14 mouse cellular contexts compared by ENCODE assay signal in the genomic region with DNA sequence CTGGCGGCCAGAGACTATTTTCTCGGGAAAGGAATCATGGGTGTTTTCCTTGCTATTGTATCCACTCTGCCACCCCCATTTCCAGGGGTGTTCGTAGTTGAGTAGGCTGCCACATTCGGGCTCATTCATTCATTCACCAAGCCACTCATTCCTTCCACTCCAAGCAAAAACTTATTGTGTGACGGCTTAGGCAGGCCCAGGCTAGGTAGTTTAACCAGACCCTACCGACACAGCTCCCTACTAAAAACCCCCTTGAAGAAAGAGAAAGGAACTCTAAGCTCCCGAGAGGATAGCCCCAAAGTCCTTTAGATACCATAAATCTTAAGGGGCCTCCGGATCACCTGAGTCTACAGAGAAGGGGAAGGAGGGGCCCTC. TPM values are rescaled to one million over a fixed set of nuclear protein-coding genes. Genes with fewer than 3 reads are reported as not detected.
DNase-seq lines count a peak whose midpoint lies in the region; ATAC-seq and TF ChIP-seq lines count a peak whose summit lies in the region.
"Had no signal": no experiment of that assay in that cellular context is flagged by ENCODE, and none has a peak within 500 bp of the region (broad histone marks: within the 10 kb centered on the region; RNA-seq: fewer than 3 reads in every experiment).

No protein-coding gene starts in this region.

- no peak overlapping the region for H3K9ac ChIP-seq in heart, embryonic 11.5 days (ENCODE audit: low read depth, low read length)
- H3K9ac ChIP-seq in midbrain, embryonic 11.5 days (ENCODE audit: low read length) = peak overlapping the region; percentile 37
- no peak overlapping the region for H3K9ac ChIP-seq in midbrain, postnatal 0 days (replicated peaks; ENCODE audit: low read length, poor library complexity, severe bottlenecking)
- H3K9ac ChIP-seq in intestine, embryonic 16.5 days (ENCODE audit: low read depth, low read length) = peak overlapping the region; percentile 67; the same call in 1 of the 2 replicates
- H3K9ac ChIP-seq in neural tube, embryonic 13.5 days = peak overlapping the region; percentile 68; the same call in 1 of the 2 replicates
- H3K9ac ChIP-seq: liver, embryonic 12.5 days had no signal

- no peak overlapping the region for H3K4me3 ChIP-seq in heart, embryonic 11.5 days (ENCODE audit: low read depth, low read length)
- no peak overlapping the region for H3K4me3 ChIP-seq in midbrain, embryonic 11.5 days (ENCODE audit: low read depth, low read length)
- no peak overlapping the region for H3K4me3 ChIP-seq in midbrain, postnatal 0 days (ENCODE audit: low read depth, low read length)
- no peak overlapping the region for H3K4me3 ChIP-seq in intestine, embryonic 16.5 days (ENCODE audit: low read length)
- H3K4me3 ChIP-seq in neural tube, embryonic 13.5 days = peak overlapping the region; percentile 37; the same call in 1 of the 2 replicates
- no peak overlapping the region for H3K4me3 ChIP-seq in cerebellum, adult 2 months (replicated peaks; ENCODE audit: insufficient read depth, low read depth, low read length)

- H3K4me1 ChIP-seq in heart, embryonic 11.5 days (ENCODE audit: control insufficient read depth, insufficient read depth, low read length) = peaks cover 12% of the 10 kb centered on the region
- H3K4me1 ChIP-seq in midbrain, embryonic 11.5 days (ENCODE audit: control insufficient read depth, insufficient read depth, low read length) = peaks cover 34% of the 10 kb centered on the region
- H3K4me1 ChIP-seq in midbrain, postnatal 0 days (ENCODE audit: insufficient read depth, low read length) = no peaks in the 10 kb centered on the region; the same call in 1 of the 2 replicates
- H3K4me1 ChIP-seq in intestine, embryonic 16.5 days (ENCODE audit: control insufficient read depth, insufficient read depth, low read length) = peaks cover 16% of the 10 kb centered on the region
- peaks cover 41% of the 10 kb centered on the region for H3K4me1 ChIP-seq in neural tube, embryonic 13.5 days (replicated peaks)
- peaks cover 20% of the 10 kb centered on the region for H3K4me1 ChIP-seq in cerebellum, adult 2 months (ENCODE audit: control insufficient read depth, insufficient read depth, low read length)
- H3K4me1 ChIP-seq: liver, embryonic 12.5 days had no signal

- no peak for ATAC-seq in heart, embryonic 11.5 days (replicated peaks; ENCODE audit: insufficient number of reproducible peaks, low FRiP score, low TSS enrichment)
- no peak for ATAC-seq in midbrain, embryonic 11.5 days (ENCODE audit: low FRiP score)
- ATAC-seq in midbrain, postnatal 0 days (ENCODE audit: low FRiP score) = no peak
- ATAC-seq in intestine, embryonic 16.5 days = no peak
- ATAC-seq in neural tube, embryonic 13.5 days (ENCODE audit: low read depth) = no peak; the same call in 1 of the 2 replicates
- ATAC-seq: liver, embryonic 12.5 days had no signal

- H3K27ac ChIP-seq in heart, embryonic 11.5 days (ENCODE audit: low read depth, low read length) = no peak overlapping the region
- H3K27ac ChIP-seq in midbrain, embryonic 11.5 days (ENCODE audit: low read depth, low read length) = peak overlapping the region; percentile 82
- H3K27ac ChIP-seq in midbrain, postnatal 0 days (ENCODE audit: low read depth, low read length) = no peak overlapping the region
- H3K27ac ChIP-seq in intestine, embryonic 16.5 days (ENCODE audit: low read length) = no peak overlapping the region
- H3K27ac ChIP-seq in neural tube, embryonic 13.5 days (replicated peaks) = peak overlapping the region; percentile 90
- H3K27ac ChIP-seq in cerebellum, adult 2 months (ENCODE audit: insufficient read depth, low read length) = no peak overlapping the region
- H3K27ac ChIP-seq: liver, embryonic 12.5 days had no signal

- no peaks in the 10 kb centered on the region for H3K36me3 ChIP-seq in heart, embryonic 11.5 days (ENCODE audit: control insufficient read depth, insufficient read depth, low read length)
- no peaks in the 10 kb centered on the region for H3K36me3 ChIP-seq in midbrain, embryonic 11.5 days (ENCODE audit: control insufficient read depth, insufficient read depth, low read length)
- no peaks in the 10 kb centered on the region for H3K36me3 ChIP-seq in midbrain, postnatal 0 days (ENCODE audit: insufficient read depth, low read length)
- H3K36me3 ChIP-seq in intestine, embryonic 16.5 days (ENCODE audit: control insufficient read depth, insufficient read depth, low read length) = no peaks in the 10 kb centered on the region
- no peaks in the 10 kb centered on the region for H3K36me3 ChIP-seq in neural tube, embryonic 13.5 days
- H3K36me3 ChIP-seq: liver, embryonic 12.5 days had no signal

- DNase-seq in heart, postnatal 10 days = no peak
- DNase-seq in midbrain, embryonic 11.5 days (ENCODE audit: low spot score, missing footprints) = peak; percentile 94
- DNase-seq in midbrain, postnatal 0 days (ENCODE audit: low spot score) = no peak
- no peak for DNase-seq in cerebellum, adult 2 months
- DNase-seq in cerebellum, adult 18-20 months = no peak
- DNase-seq: cerebellum, adult 11-12 months; kidney, adult 11 months; lung, postnatal 36 days; thymus, postnatal 36 days had no signal

- H3K27me3 ChIP-seq in heart, embryonic 11.5 days (ENCODE audit: control insufficient read depth, insufficient read depth, low read length) = peaks cover 47% of the 10 kb centered on the region
- H3K27me3 ChIP-seq in midbrain, embryonic 11.5 days (ENCODE audit: control insufficient read depth, insufficient read depth, low read length) = peaks cover 13% of the 10 kb centered on the region
- peaks cover 3% of the 10 kb centered on the region; the same call in 1 of the 2 replicates for H3K27me3 ChIP-seq in midbrain, postnatal 0 days (ENCODE audit: insufficient read depth, low read length)
- H3K27me3 ChIP-seq in intestine, embryonic 16.5 days (replicated peaks; ENCODE audit: control insufficient read depth, insufficient read depth, low read length) = peaks cover 27% of the 10 kb centered on the region
- 0 out of 2 replicates have a peak, but pooled peaks cover 8% of the 10 kb centered on the region for H3K27me3 ChIP-seq in neural tube, embryonic 13.5 days
- H3K27me3 ChIP-seq in cerebellum, adult 2 months (ENCODE audit: control insufficient read depth, insufficient read depth, low read length) = peaks cover 9% of the 10 kb centered on the region; the same call in 1 of the 2 replicates

- H3K9me3 ChIP-seq in heart, embryonic 11.5 days (replicated peaks; ENCODE audit: control insufficient read depth, low read length) = no peaks in the 10 kb centered on the region
- H3K9me3 ChIP-seq in midbrain, embryonic 11.5 days (ENCODE audit: control insufficient read depth, low read length) = no peaks in the 10 kb centered on the region
- H3K9me3 ChIP-seq in midbrain, postnatal 0 days (ENCODE audit: low read length) = no peaks in the 10 kb centered on the region
- H3K9me3 ChIP-seq in intestine, embryonic 16.5 days (ENCODE audit: control insufficient read depth, low read length) = no peaks in the 10 kb centered on the region
- H3K9me3 ChIP-seq in neural tube, embryonic 13.5 days = no peaks in the 10 kb centered on the region
- H3K9me3 ChIP-seq: liver, embryonic 12.5 days had no signal

- TF ChIP-seq CTCF in midbrain, postnatal 0 days (IDR thresholded peaks at IDR 0.05) = no peak
- no peak for TF ChIP-seq CTCF in cerebellum, adult 2 months (IDR thresholded peaks at IDR 0.05; ENCODE audit: borderline replicate concordance, insufficient read depth, low read depth, low read length)

- intact Hi-C loops in heart, postnatal 10 days (cut with DNase I) = no loop called here

- peak overlapping the region; percentile 81 for H3K4me2 ChIP-seq in heart, embryonic 11.5 days
- H3K4me2 ChIP-seq in midbrain, embryonic 11.5 days = peak overlapping the region; percentile 32
- no peak overlapping the region for H3K4me2 ChIP-seq in midbrain, postnatal 0 days (ENCODE audit: low read depth, low read length, poor library complexity, severe bottlenecking)
- H3K4me2 ChIP-seq in intestine, embryonic 16.5 days (ENCODE audit: low read depth, low read length) = no peak overlapping the region; the same call in 1 of the 2 replicates
- peak overlapping the region; percentile 64 for H3K4me2 ChIP-seq in neural tube, embryonic 13.5 days

- TF ChIP-seq POLR2A in cerebellum, adult 2 months (IDR thresholded peaks at IDR 0.05; ENCODE audit: borderline replicate concordance, insufficient read depth, low read length) = no peak

- 39% methylated on average over 8 of the region's 8 CpGs for WGBS in heart, embryonic 11.5 days (ENCODE audit: insufficient replicate concordance)
- 19% methylated on average over 8 of the region's 8 CpGs for WGBS in midbrain, embryonic 11.5 days
- WGBS in midbrain, postnatal 0 days = 42% methylated on average over 8 of the region's 8 CpGs
- 58% methylated on average over 8 of the region's 8 CpGs for WGBS in intestine, embryonic 16.5 days
- 16% methylated on average over 8 of the region's 8 CpGs for WGBS in neural tube, embryonic 13.5 days
- 71% methylated on average over 8 of the region's 8 CpGs for WGBS in cerebellum, adult 2 months

RNA-seq across cellular contexts. Expression of a gene that starts 16.3 kb away (rescaled TPM):
- 1,643 and 1,679 TPM in 2 replicates for polyA plus RNA-seq in heart, embryonic 11.5 days (2014; fragmentation: Nextera tagmentation; extraction: Ambion mirVana)
- 10 to 100 TPM; 47.2 to 48.0 TPM for total RNA-seq in heart, postnatal 10 days (2021)
- polyA plus RNA-seq in midbrain, embryonic 11.5 days (2014; fragmentation: Nextera tagmentation; extraction: Ambion mirVana) = 789 and 799 TPM in 2 replicates
- 107 and 131 TPM in 2 replicates for total RNA-seq in midbrain, postnatal 0 days (2014; rRNA removed)
- 111 and 115 TPM in 2 replicates for polyA plus RNA-seq in midbrain, postnatal 0 days (2015; fragmentation: Nextera tagmentation; extraction: Ambion mirVana)
- 522 and 653 TPM in 2 replicates for polyA plus RNA-seq in intestine, embryonic 16.5 days (2015; fragmentation: Nextera tagmentation; extraction: Ambion mirVana)
- polyA plus RNA-seq in neural tube, embryonic 13.5 days (2015; fragmentation: Nextera tagmentation; extraction: Ambion mirVana) = 464 and 633 TPM in 2 replicates
- polyA plus RNA-seq in cerebellum, adult 2 months (2012; rRNA removed) = 8.2 and 12.4 TPM in 2 replicates

RNA-seq across cellular contexts. Expression of a gene that starts 29.0 kb away (rescaled TPM):
- 0.52 and 0.87 TPM in 2 replicates for polyA plus RNA-seq in heart, embryonic 11.5 days (2014; fragmentation: Nextera tagmentation; extraction: Ambion mirVana)
- under 1 TPM; 0.43 to 0.50 TPM for total RNA-seq in heart, postnatal 10 days (2021)
- polyA plus RNA-seq in midbrain, embryonic 11.5 days (2014; fragmentation: Nextera tagmentation; extraction: Ambion mirVana) = 0.16 and 0.30 TPM in 2 replicates
- 0.33 and 0.47 TPM in 2 replicates for total RNA-seq in midbrain, postnatal 0 days (2014; rRNA removed)
- 0.71 and 0.86 TPM in 2 replicates for polyA plus RNA-seq in midbrain, postnatal 0 days (2015; fragmentation: Nextera tagmentation; extraction: Ambion mirVana)
- polyA plus RNA-seq in intestine, embryonic 16.5 days (2015; fragmentation: Nextera tagmentation; extraction: Ambion mirVana) = 18.2 and 22.7 TPM in 2 replicates
- polyA plus RNA-seq in neural tube, embryonic 13.5 days (2015; fragmentation: Nextera tagmentation; extraction: Ambion mirVana) = 0.28 and 0.29 TPM in 2 replicates
- 0.87 and 0.90 TPM in 2 replicates for polyA plus RNA-seq in cerebellum, adult 2 months (2012; rRNA removed)

RNA-seq across cellular contexts. Expression of a gene that starts 58.4 kb away (rescaled TPM):
- polyA plus RNA-seq in heart, embryonic 11.5 days (2014; fragmentation: Nextera tagmentation; extraction: Ambion mirVana) = 1.3 and 2.6 TPM in 2 replicates
- total RNA-seq in heart, postnatal 10 days (2021) = not detected
- polyA plus RNA-seq in midbrain, embryonic 11.5 days (2014; fragmentation: Nextera tagmentation; extraction: Ambion mirVana) = 0.37 and 0.54 TPM in 2 replicates
- 10.0 TPM in 1 of 2 replicates, not detected in the other for total RNA-seq in midbrain, postnatal 0 days (2014; rRNA removed)
- 0.51 TPM in 1 of 2 replicates, not detected in the other for polyA plus RNA-seq in midbrain, postnatal 0 days (2015; fragmentation: Nextera tagmentation; extraction: Ambion mirVana)
- 11.7 and 16.1 TPM in 2 replicates for polyA plus RNA-seq in intestine, embryonic 16.5 days (2015; fragmentation: Nextera tagmentation; extraction: Ambion mirVana)
- polyA plus RNA-seq in neural tube, embryonic 13.5 days (2015; fragmentation: Nextera tagmentation; extraction: Ambion mirVana) = 0.45 and 0.84 TPM in 2 replicates
- not detected in 2 replicates for polyA plus RNA-seq in cerebellum, adult 2 months (2012; rRNA removed)
- total RNA-seq: layer of hippocampus, postnatal 25 days had no signal

Comparison
In these comparisons a context has a peak if more than half of its experiments do, and no peak if none do; other contexts are left out.
1. H3K27ac ChIP-seq: peak in midbrain, embryonic 11.5 days (single experiment) and neural tube, embryonic 13.5 days (single experiment); none in heart, embryonic 11.5 days (single experiment), midbrain, postnatal 0 days (single experiment), intestine, embryonic 16.5 days (single experiment) and cerebellum, adult 2 months (single experiment).
2. H3K4me2 ChIP-seq: peak in heart, embryonic 11.5 days (single experiment), midbrain, embryonic 11.5 days (single experiment) and neural tube, embryonic 13.5 days (single experiment); none in midbrain, postnatal 0 days (single experiment) and intestine, embryonic 16.5 days (single experiment).
3. H3K9ac ChIP-seq: peak in midbrain, embryonic 11.5 days (single experiment), intestine, embryonic 16.5 days (single experiment) and neural tube, embryonic 13.5 days (single experiment); none in heart, embryonic 11.5 days (single experiment) and midbrain, postnatal 0 days (single experiment).
4. RNA of a gene that starts 29.0 kb away (polyA plus RNA-seq): 18.2 to 22.7 TPM in intestine, embryonic 16.5 days; 0.87 to 0.90 TPM in cerebellum, adult 2 months, 0.52 to 0.87 TPM in heart, embryonic 11.5 days, 0.71 to 0.86 TPM in midbrain, postnatal 0 days, 0.28 to 0.29 TPM in neural tube, embryonic 13.5 days and 0.16 to 0.30 TPM in midbrain, embryonic 11.5 days; every median in the first group is over 10 times any median in the second.